In the genomic region with DNA sequence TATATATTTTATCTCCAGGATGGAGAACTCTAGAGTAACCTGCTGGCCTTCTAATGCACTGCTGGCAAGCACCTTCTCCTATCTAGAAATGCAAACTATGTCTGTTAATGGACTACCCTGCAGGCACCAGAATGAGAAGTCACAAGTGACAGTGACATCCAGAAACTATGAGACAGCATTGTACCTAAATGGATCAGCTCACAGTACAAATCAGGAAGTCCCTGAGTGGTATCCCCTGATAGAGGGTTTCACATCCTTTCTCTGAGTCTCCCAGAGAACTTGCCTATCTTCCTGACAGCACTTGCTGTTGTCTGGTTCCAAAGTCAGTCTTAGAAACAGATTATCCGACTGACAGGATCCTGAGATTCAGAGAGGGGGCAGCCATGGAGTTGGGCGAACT, we compare ENCODE assay signal across 25 mouse cellular contexts. TPM values are rescaled to one million over a fixed set of nuclear protein-coding genes. Genes with fewer than 3 reads are reported as not detected.
A peak's percentile ranks its signal among the peaks of the same experiment; 100 is the strongest.
DNase-seq lines count a peak whose midpoint lies in the region; ATAC-seq and TF ChIP-seq lines count a peak whose summit lies in the region.
"Had no signal": no experiment of that assay in that cellular context is flagged by ENCODE, and none has a peak within 500 bp of the region (broad histone marks: within the 10 kb centered on the region; RNA-seq: fewer than 3 reads in every experiment).

No protein-coding gene starts in this region.

- H3K27me3 ChIP-seq in liver, adult 2 months (ENCODE audit: control insufficient read depth, insufficient read depth, low read length): no peaks in the 10 kb centered on the region; the same call in 1 of the 2 replicates
- H3K27me3 ChIP-seq in liver, embryonic 12.5 days (replicated peaks): no peaks in the 10 kb centered on the region
- H3K27me3 ChIP-seq: embryonic facial prominence, embryonic 13.5 days; forebrain, embryonic 12.5 days; forebrain, embryonic 15.5 days; hindbrain, embryonic 12.5 days; hindbrain, embryonic 15.5 days; intestine, embryonic 15.5 days; Patski had no signal

- DNase-seq in liver, adult 2 months (ENCODE audit: extremely low read depth, low read depth, low spot score): peak; percentile 14
- DNase-seq in thymus, postnatal 14 days: no peak
- DNase-seq: adrenal gland, postnatal 10 days; adrenal gland, postnatal 36 days; cerebellum, adult 18-20 months; cerebellum, adult 9-10 months; cerebellum, postnatal 14 days; gastrocnemius, postnatal 10 days; gastrocnemius, postnatal 36 days had no signal

- TF ChIP-seq CTCF in liver, adult 2 months (IDR thresholded peaks at IDR 0.05; ENCODE audit: low read depth, low read length): no peak

- no peaks in the 10 kb centered on the region for H3K79me2 ChIP-seq in liver, adult 2 months (ENCODE audit: control insufficient read depth, insufficient read depth, low read length)

- no peaks in the 10 kb centered on the region for H3K9me3 ChIP-seq in liver, embryonic 12.5 days (replicated peaks)
- H3K9me3 ChIP-seq: embryonic facial prominence, embryonic 10.5 days; embryonic facial prominence, embryonic 13.5 days; forebrain, embryonic 12.5 days; forebrain, embryonic 15.5 days; hindbrain, embryonic 12.5 days; hindbrain, embryonic 15.5 days; intestine, embryonic 15.5 days had no signal

- WGBS in liver, adult 2 months: 86% methylated on average over 2 of the region's 2 CpGs
- 45% methylated on average over 2 of the region's 2 CpGs for WGBS in liver, embryonic 12.5 days (ENCODE audit: insufficient replicate concordance)

- no peaks in the 10 kb centered on the region for H3K36me3 ChIP-seq in liver, adult 2 months (ENCODE audit: control insufficient read depth, insufficient read depth, low read length)
- no peaks in the 10 kb centered on the region for H3K36me3 ChIP-seq in liver, embryonic 12.5 days
- H3K36me3 ChIP-seq: embryonic facial prominence, embryonic 10.5 days; embryonic facial prominence, embryonic 13.5 days; forebrain, embryonic 12.5 days; forebrain, embryonic 15.5 days; hindbrain, embryonic 12.5 days; hindbrain, embryonic 15.5 days; intestine, embryonic 15.5 days had no signal

- H3K9ac ChIP-seq in liver, adult 2 months (ENCODE audit: low read depth, low read length): no peak overlapping the region
- no peak overlapping the region for H3K9ac ChIP-seq in liver, embryonic 12.5 days
- H3K9ac ChIP-seq: embryonic facial prominence, embryonic 13.5 days; forebrain, embryonic 12.5 days; forebrain, embryonic 15.5 days; hindbrain, embryonic 12.5 days; hindbrain, embryonic 15.5 days; intestine, embryonic 15.5 days had no signal

- no peak overlapping the region for H3K4me3 ChIP-seq in liver, adult 2 months (ENCODE audit: insufficient read depth, low read depth, low read length)
- no peak overlapping the region for H3K4me3 ChIP-seq in liver, embryonic 12.5 days
- H3K4me3 ChIP-seq: embryonic facial prominence, embryonic 10.5 days; embryonic facial prominence, embryonic 13.5 days; erythroblast, embryonic 14.5 days; forebrain, embryonic 12.5 days; forebrain, embryonic 15.5 days; hindbrain, embryonic 12.5 days; hindbrain, embryonic 15.5 days; intestine, embryonic 15.5 days had no signal

- no peaks in the 10 kb centered on the region for H3K4me1 ChIP-seq in liver, adult 2 months (ENCODE audit: control insufficient read depth, insufficient read depth, low read length)
- H3K4me1 ChIP-seq in liver, embryonic 12.5 days: no peaks in the 10 kb centered on the region
- H3K4me1 ChIP-seq: forebrain, embryonic 12.5 days; forebrain, embryonic 15.5 days; hindbrain, embryonic 12.5 days; hindbrain, embryonic 15.5 days; intestine, embryonic 15.5 days had no signal

- no peak for TF ChIP-seq POLR2A in liver, adult 2 months (IDR thresholded peaks at IDR 0.05; ENCODE audit: extremely low read depth, insufficient read depth, low read length)

- no peak overlapping the region for H3K4me2 ChIP-seq in liver, embryonic 12.5 days
- H3K4me2 ChIP-seq: embryonic facial prominence, embryonic 13.5 days; forebrain, embryonic 12.5 days; forebrain, embryonic 15.5 days; heart, embryonic 11.5 days; hindbrain, embryonic 12.5 days; hindbrain, embryonic 15.5 days; intestine, embryonic 15.5 days had no signal

- no peak overlapping the region for H3K27ac ChIP-seq in liver, adult 2 months (replicated peaks; ENCODE audit: insufficient read depth, low read depth, low read length)
- H3K27ac ChIP-seq in liver, embryonic 12.5 days: no peak overlapping the region
- H3K27ac ChIP-seq: embryonic facial prominence, embryonic 10.5 days; embryonic facial prominence, embryonic 13.5 days; forebrain, embryonic 12.5 days; forebrain, embryonic 15.5 days; hindbrain, embryonic 12.5 days; hindbrain, embryonic 15.5 days; intestine, embryonic 15.5 days had no signal

- no peak for ATAC-seq in liver, embryonic 12.5 days
- ATAC-seq in common myeloid progenitor, adult 5-6 weeks (replicated peaks; ENCODE audit: low read depth, poor library complexity, severe bottlenecking): 0 out of 2 replicates have a peak, but pooled peaks have one; percentile 54
- ATAC-seq in megakaryocyte progenitor cell, adult 5-6 weeks (replicated peaks; ENCODE audit: poor library complexity): peak; percentile 54
- ATAC-seq in inflammation-experienced regulatory T-cells, adult 6 months: no peak
- ATAC-seq: CD4-positive, CD25-positive, alpha-beta regulatory T cell, adult 4 months; forebrain, embryonic 15.5 days; intestine, embryonic 15.5 days; Patski had no signal

RNA-seq across cellular contexts. Expression of gene Jazf1, which starts 22.9 kb away (rescaled TPM):
- total RNA-seq in liver, adult 2 months (2014; rRNA removed): 0.74 and 1.6 TPM in 2 replicates
- 0.29 and 0.48 TPM in 2 replicates for polyA plus RNA-seq in liver, adult 2 months (2012; rRNA removed)
- polyA plus RNA-seq in liver, embryonic 12.5 days (2016; fragmentation: Nextera tagmentation; extraction: Ambion mirVana): 1.3 and 1.4 TPM in 2 replicates
- total RNA-seq in common myeloid progenitor, adult 5-6 weeks (2017): not detected in 2 replicates
- 0.73 TPM in 1 of 2 replicates, not detected in the other for total RNA-seq in megakaryocyte progenitor cell, adult 5-6 weeks (2015)
- 0.33 TPM in 1 of 2 replicates, not detected in the other for total RNA-seq in megakaryocyte progenitor cell, adult 5-6 weeks (2017)
- 10 to 100 TPM in 2 of 3 experiments, 1 to 10 TPM in 1; 9.9 to 15.3 (median 11.0) TPM for polyA plus RNA-seq in inflammation-experienced regulatory T-cells, adult 6 months (2017; shearing (Covaris generic))
- polyA plus RNA-seq: C2C12; erythroblast, embryonic 14.5 days had no signal

Comparison
In these comparisons a context has a peak if more than half of its experiments do, and no peak if none do; other contexts are left out.
1. ATAC-seq: peak in common myeloid progenitor, adult 5-6 weeks (single experiment) and megakaryocyte progenitor cell, adult 5-6 weeks (single experiment); none in liver, embryonic 12.5 days (single experiment) and inflammation-experienced regulatory T-cells, adult 6 months (single experiment).